Mouse (Mus musculus) heart, adult 2 months (tissue): Measurements from ENCODE around the gene Mertk. TPM values are rescaled to one million over a fixed set of nuclear protein-coding genes. Genes with fewer than 3 reads are reported as not detected.

Experiments
- DNase-seq, 2 experiments: peaks; one replicate each; pipeline ENCODE4 v3.0.0; 2021
- H3K27ac ChIP-seq: fragments of 200-600 bp; 2 replicates; pipeline ENCODE4 v1.8.1; 2022
- H3K27me3 ChIP-seq: fragments of 200-500 bp; 2 replicates; pipeline ENCODE4 v1.6.1; 2012; ENCODE audit warnings: mild to moderate bottlenecking, low read length, inconsistent platforms, mixed read lengths; ENCODE audit not compliant: control insufficient read depth, insufficient read depth
- H3K36me3 ChIP-seq: fragments of 200-500 bp; 2 replicates; pipeline ENCODE4 v1.6.1; 2012; ENCODE audit warnings: low read length, inconsistent platforms; ENCODE audit not compliant: control insufficient read depth, insufficient read depth
- H3K4me1 ChIP-seq: fragments of 200-500 bp; 2 replicates; pipeline ENCODE4 v1.6.1; 2011; ENCODE audit warnings: low read length; ENCODE audit not compliant: control insufficient read depth, insufficient read depth
- H3K4me3 ChIP-seq: fragments of 200-600 bp; 2 replicates; pipeline ENCODE4 v1.8.1; 2022
- H3K79me2 ChIP-seq: fragments of 200-500 bp; replicated peaks from 2 replicates; pipeline ENCODE4 v1.6.1; 2012; ENCODE audit warnings: mild to moderate bottlenecking, inconsistent platforms, low read length, moderate library complexity, mixed read lengths; ENCODE audit not compliant: control insufficient read depth, insufficient read depth
- H3K9ac ChIP-seq: fragments of 200-500 bp; 2 replicates; pipeline ENCODE4 v1.6.1; 2012; ENCODE audit warnings: low read depth, mild to moderate bottlenecking, control low read depth, inconsistent platforms, low read length, mixed read lengths
- CTCF ChIP-seq: fragments of 200-600 bp; IDR thresholded peaks from 2 replicates; pipeline ENCODE4 v1.8.1; 2022; ENCODE audit warnings: antibody characterized with exemption, mild to moderate bottlenecking, moderate library complexity
- EP300 ChIP-seq: fragments of 200-500 bp; IDR thresholded peaks from 2 replicates; pipeline ENCODE4 v1.6.1; 2011; ENCODE audit warnings: low read depth, low read length, control low read depth; ENCODE audit not compliant: insufficient read depth
- POLR2A ChIP-seq: fragments of 200-500 bp; IDR thresholded peaks from 2 replicates; pipeline ENCODE4 v1.6.1; 2011; ENCODE audit warnings: mild to moderate bottlenecking, low read depth, low read length, control low read depth; ENCODE audit not compliant: insufficient read depth
- WGBS: fragments of 180-500 bp; shearing (Covaris S2); methylation state at CpG from one replicate; pipeline ENCODE4 v1.1.7; 2018; 5-methylcytosine and 5-hydroxymethylcytosine counted together
- intact Hi-C: fragments of 180-260 bp; cut with DNase I; formaldehyde crosslinking; loops from one replicate; pipeline ENCODE4 v1.15.1; 2025
- polyA plus RNA-seq: library from polyadenylated mRNA; depleted of rRNA; stranded (reverse); fragments of >200 nt; gene quantifications from 2 replicates; pipeline ENCODE4 v1.2.3, GENCODE M21; 2012
- total RNA-seq, 2 experiments: library from RNA; stranded (reverse); gene quantifications; 2 replicates each; pipeline ENCODE4 v1.2.3; 2021

Gene Mertk
- total and polyA plus RNA-seq, 3 experiments, result 2.5 to 6.5 (median 4.0) TPM

GRCm38 (mm10) chr2:128755149-128755691, 56.5 kb downstream of the Mertk start:
- Histone ChIP-seq H3K9ac (no peak overlapping the region), H3K4me1 (peaks cover 17% of the 10 kb centered on the region), H3K79me2 (no peaks in the 10 kb centered on the region), H3K36me3 (peaks cover 18% of the 10 kb centered on the region), H3K27me3 (no peaks in the 10 kb centered on the region), H3K27ac (peak overlapping the region; percentile 50), H3K4me3 (no peak overlapping the region)
- TF ChIP-seq EP300 (no peak), CTCF (no peak), POLR2A (no peak)
- intact Hi-C loops, result no loop called here
- DNase-seq, result peak in 1 of 2 experiments; percentile 21
- WGBS, result 50% methylated on average over 4 of the region's 4 CpGs

- Histone ChIP-seq H3K27ac (peak overlapping the region; percentile 17; the same call in 1 of the 2 replicates), H3K4me3 (no peak overlapping the region), H3K9ac (no peak overlapping the region), H3K27me3 (no peaks in the 10 kb centered on the region), H3K36me3 (peaks cover 11% of the 10 kb centered on the region), H3K4me1 (peaks cover 8% of the 10 kb centered on the region), H3K79me2 (no peaks in the 10 kb centered on the region)
- 28% methylated on average over 10 of the region's 10 CpGs for WGBS
- TF ChIP-seq POLR2A (no peak), CTCF (no peak), EP300 (no peak)
- DNase-seq, result peak in 1 of 2 experiments; percentile 52
- intact Hi-C loops, result no loop called here
Measured at GRCm38 (mm10) chr2:128758724-128759340, 60.1 kb downstream of the Mertk start.

- no peaks in the 10 kb centered on the region for H3K27me3 ChIP-seq
- peaks cover 2% of the 10 kb centered on the region for H3K36me3 ChIP-seq
- TF ChIP-seq POLR2A (no peak), EP300 (no peak), CTCF (no peak)
- DNase-seq, result no peak
- no peak overlapping the region for H3K4me3 ChIP-seq
- 92% methylated on average over 9 of the region's 9 CpGs for WGBS
- no peaks in the 10 kb centered on the region; the same call in none of the 2 replicates for H3K4me1 ChIP-seq
- no peaks in the 10 kb centered on the region for H3K79me2 ChIP-seq
- H3K27ac ChIP-seq, result no peak overlapping the region
- intact Hi-C loops, result no loop called here
- H3K9ac ChIP-seq, result no peak overlapping the region
Measured at GRCm38 (mm10) chr2:128762008-128762407, 63.3 kb downstream of the Mertk start.

- WGBS, result 86% methylated on average over 1 of the region's 1 CpGs
- no peak overlapping the region for H3K4me3 ChIP-seq
- no peaks in the 10 kb centered on the region for H3K4me1 ChIP-seq
- no peak for DNase-seq
- no peak overlapping the region for H3K27ac ChIP-seq
- TF ChIP-seq POLR2A, result no peak
- TF ChIP-seq CTCF, result no peak
- no peak for TF ChIP-seq EP300
- intact Hi-C loops, result no loop called here
- H3K36me3 ChIP-seq, result peaks cover under 1% of the 10 kb centered on the region
- no peaks in the 10 kb centered on the region for H3K27me3 ChIP-seq
- H3K79me2 ChIP-seq, result no peaks in the 10 kb centered on the region
- no peak overlapping the region for H3K9ac ChIP-seq
Measured at GRCm38 (mm10) chr2:128765787-128766186, 67.0 kb downstream of the Mertk start.

- Histone ChIP-seq H3K27ac (no peak overlapping the region), H3K36me3 (no peaks in the 10 kb centered on the region), H3K9ac (no peak overlapping the region), H3K79me2 (no peaks in the 10 kb centered on the region), H3K27me3 (no peaks in the 10 kb centered on the region), H3K4me1 (no peaks in the 10 kb centered on the region), H3K4me3 (no peak overlapping the region)
- TF ChIP-seq EP300 (no peak), CTCF (no peak), POLR2A (no peak)
- no peak for DNase-seq
- intact Hi-C loops, result no loop called here
- WGBS, result 77% methylated on average over 4 of the region's 4 CpGs
Measured at GRCm38 (mm10) chr2:128768545-128769247, 69.9 kb downstream of the Mertk start.

- H3K9ac ChIP-seq, result no peak overlapping the region
- no peaks in the 10 kb centered on the region for H3K27me3 ChIP-seq
- H3K79me2 ChIP-seq, result no peaks in the 10 kb centered on the region
- TF ChIP-seq EP300, result no peak
- no peak for TF ChIP-seq POLR2A
- TF ChIP-seq CTCF, result no peak
- intact Hi-C loops, result no loop called here
- H3K27ac ChIP-seq, result no peak overlapping the region
- WGBS, result 91% methylated on average over 6 of the region's 6 CpGs
- DNase-seq, result no peak
- no peaks in the 10 kb centered on the region for H3K4me1 ChIP-seq
- no peak overlapping the region for H3K4me3 ChIP-seq
- H3K36me3 ChIP-seq, result no peaks in the 10 kb centered on the region
Measured at GRCm38 (mm10) chr2:128770557-128770956, 71.8 kb downstream of the Mertk start.
